Mouse (Mus musculus) small intestine, adult 2 months (tissue): ENCODE measurements around the gene Tmem158.

Source experiments
- CTCF ChIP-seq: fragments of 200-500 bp; IDR thresholded peaks from 2 replicates; pipeline ENCODE4 v1.5.1; 2012; ENCODE audit warnings: low read depth, mild to moderate bottlenecking, control low read depth, inconsistent platforms, low read length, moderate library complexity, mixed read lengths; ENCODE audit not compliant: insufficient replicate concordance, insufficient read length; ENCODE audit errors: extremely low read depth
- POLR2A ChIP-seq: fragments of 200-500 bp; IDR thresholded peaks from 2 replicates; pipeline ENCODE4 v1.6.1; 2012; ENCODE audit warnings: low read depth, mild to moderate bottlenecking, control low read depth, inconsistent platforms, low read length, moderate library complexity

- no peak for TF ChIP-seq POLR2A
- TF ChIP-seq CTCF: no peak
These were observed 35.6 kb downstream of the Tmem158 start for GRCm38 (mm10) chr9:123224863-123225431.
